Mouse (Mus musculus) liver, adult 2 months (tissue): ENCODE measurements around the gene Atrnl1. TPM values are rescaled to one million over a fixed set of nuclear protein-coding genes. Genes with fewer than 3 reads are reported as not detected.

ENCODE experiments used
- DNase-seq: peaks from one replicate; pipeline ENCODE4 v3.0.0-alpha.2; 2011; ENCODE audit warnings: low read depth, low spot score; ENCODE audit errors: extremely low read depth
- H3K27ac ChIP-seq: fragments of 200-500 bp; replicated peaks from 2 replicates; pipeline ENCODE4 v1.5.1; 2012; ENCODE audit warnings: low read depth, mild to moderate bottlenecking, control low read depth, inconsistent platforms, low read length; ENCODE audit not compliant: insufficient read depth
- H3K27me3 ChIP-seq: fragments of 200-500 bp; 2 replicates; pipeline ENCODE4 v1.6.1; 2012; ENCODE audit warnings: mild to moderate bottlenecking, moderate library complexity, low read length, inconsistent platforms; ENCODE audit not compliant: control insufficient read depth, insufficient read depth
- H3K36me3 ChIP-seq: fragments of 200-500 bp; 2 replicates; pipeline ENCODE4 v1.6.1; 2012; ENCODE audit warnings: low read length, inconsistent platforms; ENCODE audit not compliant: control insufficient read depth, insufficient read depth
- H3K4me1 ChIP-seq: fragments of 200-500 bp; 2 replicates; pipeline ENCODE4 v1.6.1; 2011; ENCODE audit warnings: low read length; ENCODE audit not compliant: control insufficient read depth, insufficient read depth
- H3K4me3 ChIP-seq: fragments of 200-500 bp; 2 replicates; pipeline ENCODE4 v1.5.1; 2011; ENCODE audit warnings: low read depth, mild to moderate bottlenecking, control low read depth, low read length, moderate library complexity; ENCODE audit not compliant: insufficient read depth
- H3K79me2 ChIP-seq: fragments of 200-500 bp; 2 replicates; pipeline ENCODE4 v1.6.1; 2012; ENCODE audit warnings: inconsistent platforms, mild to moderate bottlenecking, low read length, moderate library complexity; ENCODE audit not compliant: control insufficient read depth, insufficient read depth
- H3K9ac ChIP-seq: fragments of 200-500 bp; 2 replicates; pipeline ENCODE4 v1.6.1; 2012; ENCODE audit warnings: low read depth, mild to moderate bottlenecking, control low read depth, inconsistent platforms, low read length
- CTCF ChIP-seq: fragments of 200-500 bp; IDR thresholded peaks from 2 replicates; pipeline ENCODE4 v1.5.1; 2011; ENCODE audit warnings: low read depth, low read length, control low read depth
- POLR2A ChIP-seq: fragments of 200-500 bp; IDR thresholded peaks from 2 replicates; pipeline ENCODE4 v1.6.1; 2011; ENCODE audit warnings: low read length, control low read depth; ENCODE audit not compliant: insufficient read depth; ENCODE audit errors: extremely low read depth
- WGBS: fragments of 180-500 bp; shearing (Covaris S2); methylation state at CpG from one replicate; pipeline ENCODE4 v1.1.7; 2018; 5-methylcytosine and 5-hydroxymethylcytosine counted together
- polyA plus RNA-seq: library from polyadenylated mRNA; depleted of rRNA; stranded (reverse); fragments of >200 nt; gene quantifications from 2 replicates; pipeline ENCODE4 v1.2.3, GENCODE M21; 2012
- total RNA-seq: library from RNA; depleted of rRNA; stranded (reverse); fragments of >200 nt; gene quantifications from 2 replicates; pipeline ENCODE4 v1.2.3, GENCODE M21; 2014

The Atrnl1 gene
- total and polyA plus RNA-seq, 2 experiments, result 5.2 to 25.4 TPM

DNA sequence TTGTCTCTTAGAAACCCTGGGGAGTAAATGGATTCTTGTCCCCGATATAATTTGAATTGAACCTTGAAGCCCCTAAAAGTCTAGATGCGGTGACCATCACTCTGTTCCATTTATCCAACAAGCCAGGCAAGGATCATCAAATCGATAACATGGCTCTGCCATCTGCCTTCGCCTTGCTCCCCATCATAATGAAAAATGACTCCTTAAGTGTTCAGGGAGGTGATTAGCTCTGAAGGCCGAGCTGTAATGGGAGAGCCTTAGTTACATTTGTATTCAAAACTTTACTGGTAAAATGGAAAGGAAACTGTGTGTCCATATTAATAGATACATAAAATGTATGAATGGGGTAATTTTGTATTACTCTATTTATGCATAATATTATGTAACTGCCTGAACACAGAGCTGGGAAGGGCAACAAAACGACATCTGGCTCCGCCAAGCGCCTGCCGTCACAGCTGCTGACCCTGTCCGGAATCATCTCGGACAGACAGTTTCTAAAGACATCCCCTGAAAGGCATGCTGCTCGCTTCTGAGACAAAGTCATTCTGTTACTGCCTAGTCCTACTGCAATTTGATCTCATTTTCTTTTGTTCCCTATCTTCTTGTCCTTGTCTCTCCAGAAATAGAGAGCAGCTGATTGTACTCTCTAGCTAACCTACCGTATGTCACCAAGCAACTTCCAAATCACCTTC is 441.8 kb downstream of the Atrnl1 start:
- no peak for DNase-seq
- Histone ChIP-seq H3K27ac (no peak overlapping the region), H3K36me3 (no peaks in the 10 kb centered on the region), H3K27me3 (no peaks in the 10 kb centered on the region), H3K79me2 (no peaks in the 10 kb centered on the region), H3K4me1 (peaks cover 6% of the 10 kb centered on the region; the same call in 1 of the 2 replicates), H3K9ac (no peak overlapping the region), H3K4me3 (no peak overlapping the region)
- TF ChIP-seq POLR2A, result no peak
- TF ChIP-seq CTCF, result no peak
- 95% methylated on average over 13 of the region's 13 CpGs for WGBS

GRCm38 (mm10) chr19:58059719-58060118 is 448.9 kb downstream of the Atrnl1 start:
- 76% methylated on average over 9 of the region's 9 CpGs for WGBS
- Histone ChIP-seq H3K36me3 (no peaks in the 10 kb centered on the region), H3K27me3 (no peaks in the 10 kb centered on the region), H3K4me3 (no peak overlapping the region), H3K27ac (no peak overlapping the region), H3K4me1 (peaks cover 6% of the 10 kb centered on the region; the same call in 1 of the 2 replicates), H3K79me2 (no peaks in the 10 kb centered on the region), H3K9ac (no peak overlapping the region)
- TF ChIP-seq POLR2A (no peak), CTCF (no peak)
- DNase-seq, result no peak

DNA sequence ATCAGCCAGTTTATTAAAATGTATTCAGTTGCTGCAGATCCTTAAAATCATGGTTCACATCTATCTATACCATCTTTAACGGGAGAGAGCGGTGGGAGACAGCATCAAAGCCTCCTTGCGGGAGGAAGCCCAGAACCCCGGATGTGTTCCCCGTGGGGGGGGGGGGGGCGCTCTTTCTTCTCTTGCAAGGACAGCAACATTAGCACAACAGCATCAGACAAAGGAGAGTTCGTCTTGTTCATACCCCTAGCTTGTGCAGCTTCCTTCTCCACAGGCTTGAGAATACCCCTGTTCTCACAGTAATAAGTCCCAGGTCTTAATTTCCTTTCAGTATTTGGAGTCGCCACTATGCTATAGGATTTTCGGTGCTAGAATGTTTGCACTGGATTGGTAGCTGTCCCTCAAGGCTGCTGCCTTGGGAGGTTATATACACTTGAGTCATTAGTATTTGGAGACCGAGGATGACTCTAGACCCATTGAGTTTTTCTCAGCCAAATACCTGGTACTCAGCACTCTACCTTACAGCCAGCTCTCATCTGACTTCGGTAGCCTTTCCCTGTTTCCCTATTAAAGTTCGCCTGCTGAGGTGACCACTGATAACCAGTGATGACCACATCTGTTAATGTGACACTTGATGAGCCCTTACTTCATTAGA is 449.5 kb downstream of the Atrnl1 start:
- DNase-seq, result no peak
- no peaks in the 10 kb centered on the region for H3K79me2 ChIP-seq
- no peak for TF ChIP-seq CTCF
- TF ChIP-seq POLR2A, result no peak
- 61% methylated on average over 12 of the region's 12 CpGs for WGBS
- H3K4me1 ChIP-seq, result peaks cover 6% of the 10 kb centered on the region; the same call in 1 of the 2 replicates
- H3K27ac ChIP-seq, result no peak overlapping the region
- H3K4me3 ChIP-seq, result no peak overlapping the region
- no peak overlapping the region for H3K9ac ChIP-seq
- H3K27me3 ChIP-seq, result no peaks in the 10 kb centered on the region
- no peaks in the 10 kb centered on the region for H3K36me3 ChIP-seq

DNA sequence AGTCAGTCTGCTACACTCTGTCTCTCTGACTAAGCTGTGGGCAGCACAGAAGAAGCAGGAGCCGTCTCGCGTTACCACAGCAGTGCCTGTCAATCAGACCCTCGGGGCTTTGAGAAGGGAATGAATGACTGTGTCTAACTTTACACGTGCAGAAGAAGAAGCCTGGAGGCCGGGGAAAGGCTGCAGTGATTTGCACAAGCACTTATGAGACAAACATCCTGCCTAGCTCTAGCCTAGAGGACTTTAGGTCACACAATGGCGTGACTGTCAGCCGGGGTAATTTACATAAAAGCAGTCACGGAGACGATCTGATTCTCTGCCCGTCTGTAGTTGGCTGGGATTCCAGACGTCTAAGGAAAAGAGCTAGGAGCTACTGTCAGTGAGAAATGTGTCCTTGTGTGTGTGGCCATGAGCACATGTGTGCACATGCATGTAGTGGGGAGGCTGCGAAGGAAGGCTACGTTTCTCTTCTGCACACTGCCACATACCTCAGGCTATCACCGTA is 450.1 kb downstream of the Atrnl1 start:
- WGBS, result 48% methylated on average over 15 of the region's 15 CpGs
- H3K27ac ChIP-seq, result no peak overlapping the region
- H3K4me3 ChIP-seq, result no peak overlapping the region
- DNase-seq, result peak; percentile 38
- no peaks in the 10 kb centered on the region for H3K36me3 ChIP-seq
- no peaks in the 10 kb centered on the region for H3K79me2 ChIP-seq
- H3K27me3 ChIP-seq, result no peaks in the 10 kb centered on the region
- TF ChIP-seq CTCF (no peak), POLR2A (no peak)
- H3K4me1 ChIP-seq, result peaks cover 6% of the 10 kb centered on the region; the same call in 1 of the 2 replicates
- no peak overlapping the region; the same call in 1 of the 2 replicates for H3K9ac ChIP-seq

DNA sequence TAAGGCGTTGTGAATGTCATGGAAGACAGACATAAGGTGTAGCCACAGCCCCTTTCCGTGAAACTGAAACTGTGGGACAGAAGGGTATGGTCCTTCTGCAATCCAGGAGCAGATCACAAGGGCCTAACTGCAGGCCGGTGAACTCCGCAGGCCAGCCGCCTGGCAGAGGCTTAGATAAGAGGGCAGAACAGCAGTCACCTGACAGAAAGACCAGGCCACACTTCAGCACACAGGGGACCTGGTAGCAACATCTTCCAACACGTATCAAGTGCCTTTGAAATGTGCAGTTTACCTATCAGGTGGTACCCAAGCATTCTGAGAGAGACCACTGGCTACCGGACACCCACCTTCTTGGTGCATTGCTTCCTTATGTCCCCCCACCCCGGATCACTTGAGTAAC is 451.1 kb downstream of the Atrnl1 start:
- Histone ChIP-seq H3K79me2 (no peaks in the 10 kb centered on the region), H3K36me3 (no peaks in the 10 kb centered on the region), H3K4me1 (peaks cover 6% of the 10 kb centered on the region; the same call in 1 of the 2 replicates), H3K27ac (no peak overlapping the region), H3K27me3 (no peaks in the 10 kb centered on the region), H3K4me3 (no peak overlapping the region), H3K9ac (no peak overlapping the region)
- WGBS, result 89% methylated on average over 8 of the region's 8 CpGs
- no peak for TF ChIP-seq POLR2A
- no peak for TF ChIP-seq CTCF
- no peak for DNase-seq
